In the genomic region with DNA sequence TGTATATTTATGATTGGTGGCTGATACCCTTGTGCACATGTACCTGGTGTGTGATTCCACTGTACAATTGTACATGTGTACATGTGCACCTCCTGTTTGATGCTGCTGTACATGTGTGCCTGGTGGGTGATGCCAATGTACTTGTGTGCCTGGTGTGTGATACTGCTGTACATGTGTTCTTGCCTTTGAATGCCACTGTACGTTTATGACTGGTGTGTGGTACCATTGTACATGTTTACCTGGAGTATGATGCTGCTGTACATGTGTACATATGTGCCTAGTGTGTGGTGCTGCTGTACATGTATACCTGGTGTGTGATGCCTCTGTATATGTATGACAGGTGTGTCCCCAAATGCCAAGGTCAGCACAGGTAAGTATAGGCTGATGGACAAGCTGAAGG, we compare ENCODE assay signal across 36 mouse cellular contexts. TPM values are rescaled to one million over a fixed set of nuclear protein-coding genes. Genes with fewer than 3 reads are reported as not detected.
DNase-seq lines count a peak whose midpoint lies in the region; ATAC-seq and TF ChIP-seq lines count a peak whose summit lies in the region.
"Had no signal": no experiment of that assay in that cellular context is flagged by ENCODE, and none has a peak within 500 bp of the region (broad histone marks: within the 10 kb centered on the region; RNA-seq: fewer than 3 reads in every experiment).

No protein-coding gene starts in this region.

- H3K27me3 ChIP-seq in erythroblast, embryonic 14.5 days (ENCODE audit: control insufficient read depth) = peaks cover 20% of the 10 kb centered on the region
- peaks cover 48% of the 10 kb centered on the region for H3K27me3 ChIP-seq in liver, embryonic 12.5 days (replicated peaks)
- no peaks in the 10 kb centered on the region for H3K27me3 ChIP-seq in liver, postnatal 0 days (ENCODE audit: insufficient read depth, low read length)
- H3K27me3 ChIP-seq in megakaryocyte, embryonic 14.5 days (replicated peaks) = peaks cover 48% of the 10 kb centered on the region

- peaks cover 66% of the 10 kb centered on the region for H3K36me3 ChIP-seq in erythroblast, embryonic 14.5 days (ENCODE audit: control insufficient read depth)
- H3K36me3 ChIP-seq in liver, embryonic 12.5 days = peaks cover 41% of the 10 kb centered on the region
- H3K36me3 ChIP-seq in liver, postnatal 0 days (replicated peaks; ENCODE audit: insufficient read depth, low read length) = 0 out of 2 replicates have a peak, but pooled peaks cover 2% of the 10 kb centered on the region
- no peaks in the 10 kb centered on the region for H3K36me3 ChIP-seq in megakaryocyte, embryonic 14.5 days (replicated peaks; ENCODE audit: low read length)
- H3K36me3 ChIP-seq: embryonic facial prominence, embryonic 10.5 days; embryonic facial prominence, embryonic 13.5 days; heart, embryonic 15.5 days had no signal

- TF ChIP-seq CTCF in liver, postnatal 0 days (IDR thresholded peaks at IDR 0.05; ENCODE audit: low read depth) = no peak

- no peak for TF ChIP-seq EP300 in liver, postnatal 0 days (IDR thresholded peaks at IDR 0.05; ENCODE audit: low read depth)

- peak overlapping the region; percentile 67 for H3K4me3 ChIP-seq in erythroblast, embryonic 14.5 days (replicated peaks)
- H3K4me3 ChIP-seq in liver, embryonic 12.5 days = peak overlapping the region; percentile 46
- H3K4me3 ChIP-seq in liver, postnatal 0 days (ENCODE audit: low read depth, low read length) = no peak overlapping the region
- H3K4me3 ChIP-seq in megakaryocyte, embryonic 14.5 days (replicated peaks) = peak overlapping the region; percentile 65
- H3K4me3 ChIP-seq: embryonic facial prominence, embryonic 10.5 days; embryonic facial prominence, embryonic 13.5 days; heart, adult 2 months; heart, embryonic 15.5 days had no signal

- peaks cover 46% of the 10 kb centered on the region for H3K4me1 ChIP-seq in erythroblast, embryonic 14.5 days (ENCODE audit: control insufficient read depth)
- H3K4me1 ChIP-seq in liver, embryonic 12.5 days = peaks cover 33% of the 10 kb centered on the region
- H3K4me1 ChIP-seq in liver, postnatal 0 days (ENCODE audit: insufficient read depth) = no peaks in the 10 kb centered on the region
- H3K4me1 ChIP-seq in megakaryocyte, embryonic 14.5 days = peaks cover 13% of the 10 kb centered on the region
- H3K4me1 ChIP-seq: embryonic facial prominence, embryonic 10.5 days; embryonic facial prominence, embryonic 13.5 days had no signal

- peak overlapping the region; percentile 68; the same call in 1 of the 2 replicates for H3K9ac ChIP-seq in liver, embryonic 12.5 days
- no peak overlapping the region for H3K9ac ChIP-seq in liver, postnatal 0 days (replicated peaks)
- H3K9ac ChIP-seq: embryonic facial prominence, embryonic 13.5 days; forebrain, postnatal 0 days; heart, embryonic 15.5 days; hindbrain, embryonic 14.5 days had no signal

- DNase-seq in liver, postnatal 0 days = no peak
- no peak for DNase-seq in embryo, embryonic 10.5 days (ENCODE audit: low spot score)
- DNase-seq: adrenal gland, postnatal 10 days; adrenal gland, postnatal 36 days; cerebellum, adult 11 months; cerebellum, adult 2 months; cerebellum, adult 9-11 months; cerebellum, postnatal 25 days; embryo, embryonic 11 days; forebrain, postnatal 0 days; gastrocnemius, postnatal 25 days; heart, adult 2 months; heart, postnatal 10 days; heart, postnatal 4 days had no signal

- WGBS in liver, embryonic 12.5 days (ENCODE audit: insufficient replicate concordance) = 69% methylated on average over 1 of the region's 1 CpGs
- WGBS in liver, postnatal 0 days (ENCODE audit: insufficient replicate concordance) = 68% methylated on average over 1 of the region's 1 CpGs

- H3K27ac ChIP-seq in liver, embryonic 12.5 days = peak overlapping the region; percentile 11; the same call in 1 of the 2 replicates
- no peak overlapping the region for H3K27ac ChIP-seq in liver, postnatal 0 days (ENCODE audit: low read depth)
- H3K27ac ChIP-seq: embryonic facial prominence, embryonic 10.5 days; embryonic facial prominence, embryonic 13.5 days; heart, adult 2 months; heart, embryonic 15.5 days; hindbrain, embryonic 14.5 days; hindbrain, postnatal 0 days had no signal

- no peak for ATAC-seq in erythroblast, adult 5-6 weeks (replicated peaks; ENCODE audit: low FRiP score, poor library complexity, severe bottlenecking)
- no peak for ATAC-seq in liver, embryonic 12.5 days
- ATAC-seq in liver, postnatal 0 days = no peak
- ATAC-seq in megakaryocyte, adult 5-6 weeks (ENCODE audit: poor library complexity, severe bottlenecking) = no peak
- ATAC-seq in frontal cortex, adult (ENCODE audit: low TSS enrichment) = no peak
- ATAC-seq: forebrain, embryonic 14.5 days; forebrain, postnatal 0 days; hindbrain, postnatal 0 days; inflammation-experienced regulatory T-cells, adult 6 months; Patski had no signal

- peak overlapping the region; percentile 66 for H3K4me2 ChIP-seq in liver, embryonic 12.5 days
- H3K4me2 ChIP-seq in liver, postnatal 0 days (ENCODE audit: low read depth, low read length) = no peak overlapping the region
- H3K4me2 ChIP-seq: embryonic facial prominence, embryonic 13.5 days; heart, embryonic 11.5 days; heart, embryonic 15.5 days had no signal

- no peaks in the 10 kb centered on the region for H3K9me3 ChIP-seq in erythroblast, embryonic 14.5 days (ENCODE audit: control insufficient read depth, low read length)
- no peaks in the 10 kb centered on the region for H3K9me3 ChIP-seq in liver, embryonic 12.5 days (replicated peaks)
- no peaks in the 10 kb centered on the region for H3K9me3 ChIP-seq in liver, postnatal 0 days (ENCODE audit: low read length)
- H3K9me3 ChIP-seq in megakaryocyte, embryonic 14.5 days = no peaks in the 10 kb centered on the region
- H3K9me3 ChIP-seq: embryonic facial prominence, embryonic 10.5 days; embryonic facial prominence, embryonic 13.5 days; heart, embryonic 15.5 days had no signal

RNA-seq across cellular contexts. Expression of a gene that starts 1.6 kb away (rescaled TPM):
- polyA plus RNA-seq in erythroblast, embryonic 14.5 days (2012) = 0.09 and 1.1 TPM in 2 replicates
- 28.2 and 42.2 TPM in 2 replicates for total RNA-seq in erythroblast, adult 5-6 weeks (2015; ENCODE audit: low replicate concordance)
- 17.0 and 21.0 TPM in 2 replicates for total RNA-seq in erythroblast, adult 5-6 weeks (2017; ENCODE audit: low replicate concordance)
- polyA plus RNA-seq in liver, embryonic 12.5 days (2016; fragmentation: Nextera tagmentation; extraction: Ambion mirVana) = 4.2 and 5.2 TPM in 2 replicates
- 3.0 and 4.4 TPM in 2 replicates for polyA plus RNA-seq in liver, postnatal 0 days (2015; fragmentation: Nextera tagmentation; extraction: Ambion mirVana)
- not detected in 2 replicates for polyA plus RNA-seq in megakaryocyte, embryonic 14.5 days (2012; ENCODE audit: insufficient read depth, low replicate concordance)
- not detected in 2 replicates for total RNA-seq in megakaryocyte, adult 5-6 weeks (2015)
- total RNA-seq in megakaryocyte, adult 5-6 weeks (2017) = not detected in 2 replicates
- total RNA-seq: adrenal gland, adult 18-20 months; adrenal gland, postnatal 10 days; common myeloid progenitor, adult 5-6 weeks; ES-E14; gastrocnemius, adult 8-10 months; gastrocnemius, postnatal 25 days; heart, postnatal 10 days had no signal
- polyA plus RNA-seq: embryonic facial prominence, embryonic 10.5 days; forebrain, embryonic 11.5 days; hindbrain, embryonic 11.5 days; inflammation-experienced regulatory T-cells, adult 6 months; Patski had no signal

RNA-seq across cellular contexts. Expression of a gene that starts 5.2 kb away (rescaled TPM):
- 130,484 and 191,888 TPM in 2 replicates for polyA plus RNA-seq in erythroblast, embryonic 14.5 days (2012)
- total RNA-seq in erythroblast, adult 5-6 weeks (2015; ENCODE audit: low replicate concordance) = 143,341 and 149,783 TPM in 2 replicates
- 224,706 and 268,423 TPM in 2 replicates for total RNA-seq in erythroblast, adult 5-6 weeks (2017; ENCODE audit: low replicate concordance)
- 121,851 and 123,321 TPM in 2 replicates for polyA plus RNA-seq in liver, embryonic 12.5 days (2016; fragmentation: Nextera tagmentation; extraction: Ambion mirVana)
- polyA plus RNA-seq in liver, postnatal 0 days (2015; fragmentation: Nextera tagmentation; extraction: Ambion mirVana) = 64,656 and 66,091 TPM in 2 replicates
- 578 and 1,883 TPM in 2 replicates for polyA plus RNA-seq in megakaryocyte, embryonic 14.5 days (2012; ENCODE audit: insufficient read depth, low replicate concordance)
- total RNA-seq in megakaryocyte, adult 5-6 weeks (2015) = 72.7 and 158 TPM in 2 replicates
- total RNA-seq in megakaryocyte, adult 5-6 weeks (2017) = 99.3 and 270 TPM in 2 replicates
- polyA plus RNA-seq: Patski had no signal

RNA-seq across cellular contexts. Expression of a gene that starts 14.7 kb away (rescaled TPM):
- 7.5 and 8.6 TPM in 2 replicates for polyA plus RNA-seq in erythroblast, embryonic 14.5 days (2012)
- total RNA-seq in erythroblast, adult 5-6 weeks (2015; ENCODE audit: low replicate concordance) = 294 and 334 TPM in 2 replicates
- 138 and 139 TPM in 2 replicates for total RNA-seq in erythroblast, adult 5-6 weeks (2017; ENCODE audit: low replicate concordance)
- 116 and 122 TPM in 2 replicates for polyA plus RNA-seq in liver, embryonic 12.5 days (2016; fragmentation: Nextera tagmentation; extraction: Ambion mirVana)
- 70.9 and 75.1 TPM in 2 replicates for polyA plus RNA-seq in liver, postnatal 0 days (2015; fragmentation: Nextera tagmentation; extraction: Ambion mirVana)
- 2.9 TPM in 1 of 2 replicates, not detected in the other for polyA plus RNA-seq in megakaryocyte, embryonic 14.5 days (2012; ENCODE audit: insufficient read depth, low replicate concordance)
- total RNA-seq in megakaryocyte, adult 5-6 weeks (2015) = 1.1 TPM in 1 of 2 replicates, not detected in the other
- total RNA-seq in megakaryocyte, adult 5-6 weeks (2017) = not detected in 2 replicates
- total RNA-seq: adrenal gland, adult 18-20 months; adrenal gland, postnatal 36 days; common myeloid progenitor, adult 5-6 weeks; gastrocnemius, adult 8-10 months; gastrocnemius, postnatal 25 days had no signal
- polyA plus RNA-seq: inflammation-experienced regulatory T-cells, adult 6 months; Patski had no signal

RNA-seq across cellular contexts. Expression of a gene that starts 18.2 kb away (rescaled TPM):
- polyA plus RNA-seq in erythroblast, embryonic 14.5 days (2012) = 387,305 and 409,151 TPM in 2 replicates
- 59,368 and 63,767 TPM in 2 replicates for total RNA-seq in erythroblast, adult 5-6 weeks (2015; ENCODE audit: low replicate concordance)
- total RNA-seq in erythroblast, adult 5-6 weeks (2017; ENCODE audit: low replicate concordance) = 14,861 and 24,674 TPM in 2 replicates
- polyA plus RNA-seq in liver, embryonic 12.5 days (2016; fragmentation: Nextera tagmentation; extraction: Ambion mirVana) = 52,845 and 54,272 TPM in 2 replicates
- polyA plus RNA-seq in liver, postnatal 0 days (2015; fragmentation: Nextera tagmentation; extraction: Ambion mirVana) = 32,136 and 32,798 TPM in 2 replicates
- 5,345 and 12,498 TPM in 2 replicates for polyA plus RNA-seq in megakaryocyte, embryonic 14.5 days (2012; ENCODE audit: insufficient read depth, low replicate concordance)
- total RNA-seq in megakaryocyte, adult 5-6 weeks (2015) = 53.9 and 134 TPM in 2 replicates
- total RNA-seq in megakaryocyte, adult 5-6 weeks (2017) = 18.7 and 44.2 TPM in 2 replicates
- total RNA-seq: ES-E14 had no signal
- polyA plus RNA-seq: Patski had no signal

RNA-seq across cellular contexts. Expression of a gene that starts 25.3 kb away (rescaled TPM):
- polyA plus RNA-seq in erythroblast, embryonic 14.5 days (2012) = 158 and 188 TPM in 2 replicates
- total RNA-seq in erythroblast, adult 5-6 weeks (2015; ENCODE audit: low replicate concordance) = 7.9 and 8.8 TPM in 2 replicates
- total RNA-seq in erythroblast, adult 5-6 weeks (2017; ENCODE audit: low replicate concordance) = 0.68 and 2.2 TPM in 2 replicates
- 1,859 and 1,982 TPM in 2 replicates for polyA plus RNA-seq in liver, embryonic 12.5 days (2016; fragmentation: Nextera tagmentation; extraction: Ambion mirVana)
- polyA plus RNA-seq in liver, postnatal 0 days (2015; fragmentation: Nextera tagmentation; extraction: Ambion mirVana) = 5.6 and 6.3 TPM in 2 replicates
- polyA plus RNA-seq in megakaryocyte, embryonic 14.5 days (2012; ENCODE audit: insufficient read depth, low replicate concordance) = not detected in 2 replicates
- not detected in 2 replicates for total RNA-seq in megakaryocyte, adult 5-6 weeks (2015)
- not detected in 2 replicates for total RNA-seq in megakaryocyte, adult 5-6 weeks (2017)
- total RNA-seq: adrenal gland, adult 18-20 months; adrenal gland, postnatal 10 days; adrenal gland, postnatal 36 days; common myeloid progenitor, adult 5-6 weeks; ES-E14; forebrain, postnatal 0 days; gastrocnemius, adult 8-10 months; gastrocnemius, postnatal 25 days; heart, adult 2 months; heart, postnatal 10 days; hindbrain, postnatal 0 days had no signal
- polyA plus RNA-seq: forebrain, postnatal 0 days; gonadal fat pad, adult 2 months; heart, adult 2 months; hindbrain, postnatal 0 days; inflammation-experienced regulatory T-cells, adult 6 months; Patski had no signal

Comparison
In these comparisons a context has a peak if more than half of its experiments do, and no peak if none do; other contexts are left out.
1. RNA of a gene that starts 5.2 kb away (polyA plus RNA-seq): 130,484 to 191,888 TPM in erythroblast, embryonic 14.5 days, 121,851 to 123,321 TPM in liver, embryonic 12.5 days and 64,656 to 66,091 TPM in liver, postnatal 0 days; 578 to 1,883 TPM in megakaryocyte, embryonic 14.5 days; every median in the first group is over 10 times any median in the second.